Mouse (Mus musculus): Measurements from ENCODE around the gene Imp4. TPM values are rescaled to one million over a fixed set of nuclear protein-coding genes. Genes with fewer than 3 reads are reported as not detected.

Gene Imp4
- 41.1 and 44.7 TPM in 2 replicates for polyA plus RNA-seq (2015; fragmentation: Nextera tagmentation; extraction: Ambion mirVana)

GRCm38 (mm10) chr1:34439215-34439960 lies at the start of gene Imp4, which contains the start of gene Ccdc115:
TSS of gene Imp4 (plus strand) at chr1:34439851.
TSS of gene Ccdc115 (minus strand) at chr1:34439672.

GRCm38 (mm10) chr1:34459284-34460060 lies 19.8 kb downstream of the Imp4 start, which contains the start of gene Ptpn18:
TSS of gene Ptpn18 (plus strand) at chr1:34459762.

Small RNA genes lying within 50 kb of the gene (microRNA-seq; reads per million reads assigned to microRNA genes)
- gene Mir5103: 2.2 reads per million

Other genes with a start within 250 kb of the Imp4 start
- 36.9 and 37.6 TPM in 2 replicates for gene Ccdc115, start 179 bp upstream of the Imp4 start, polyA plus RNA-seq (2015; fragmentation: Nextera tagmentation; extraction: Ambion mirVana)
- gene Ptpn18, start 19.9 kb downstream of the Imp4 start, polyA plus RNA-seq (2015; fragmentation: Nextera tagmentation; extraction: Ambion mirVana): 15.4 and 18.9 TPM in 2 replicates
- gene Prss39, start 58.6 kb downstream of the Imp4 start, polyA plus RNA-seq (2015; fragmentation: Nextera tagmentation; extraction: Ambion mirVana): not detected in 2 replicates
- gene Cfc1, start 95.8 kb downstream of the Imp4 start, polyA plus RNA-seq (2015; fragmentation: Nextera tagmentation; extraction: Ambion mirVana): 0.54 and 0.65 TPM in 2 replicates
- not detected in 2 replicates for gene Prss40, start 121.1 kb downstream of the Imp4 start, polyA plus RNA-seq (2015; fragmentation: Nextera tagmentation; extraction: Ambion mirVana)
- not detected in 2 replicates for gene Amer3, start 139.8 kb downstream of the Imp4 start, polyA plus RNA-seq (2015; fragmentation: Nextera tagmentation; extraction: Ambion mirVana)

All from urinary bladder, postnatal 0 days (tissue).